Comparison of ENCODE assay signal across 8 mouse cellular contexts in genomic region chr19:6856281-6857002, GRCm38 (mm10). TPM values are rescaled to one million over a fixed set of nuclear protein-coding genes. Genes with fewer than 3 reads are reported as not detected.
A peak's percentile ranks its signal among the peaks of the same experiment; 100 is the strongest.
DNase-seq lines count a peak whose midpoint lies in the region; ATAC-seq lines count a peak whose summit lies in the region.

No protein-coding gene starts in this region.

- H3K27me3 ChIP-seq in midbrain, embryonic 10.5 days (ENCODE audit: low read depth, poor library complexity, severe bottlenecking): peaks cover 55% of the 10 kb centered on the region

- WGBS in midbrain, embryonic 10.5 days: 61% methylated on average over 12 of the region's 12 CpGs

- peaks cover 38% of the 10 kb centered on the region for H3K4me1 ChIP-seq in midbrain, embryonic 10.5 days

- H3K27ac ChIP-seq in midbrain, embryonic 10.5 days (replicated peaks): peak overlapping the region; percentile 77

- H3K4me3 ChIP-seq in midbrain, embryonic 10.5 days: no peak overlapping the region

- peak; percentile 44 for DNase-seq in ovary, postnatal 36 days (ENCODE audit: low spot score)
- no peak for DNase-seq in ovary, postnatal 10 days (ENCODE audit: low spot score)
- peak; percentile 37 for DNase-seq in adrenal gland, postnatal 25 days
- DNase-seq in layer of hippocampus, postnatal 36 days: peak; percentile 59 to 61
- DNase-seq in midbrain, embryonic 10.5 days (ENCODE audit: low spot score): no peak
- DNase-seq in thymus, postnatal 10 days (ENCODE audit: low spot score in 2 of 2): peak; percentile 51 to 67
- no peak for DNase-seq in yolk sac, embryonic 10.5 days (ENCODE audit: low spot score)

- ATAC-seq in frontal cortex, adult (ENCODE audit: low TSS enrichment): peak; percentile 65; the same call in 1 of the 2 replicates

- no peaks in the 10 kb centered on the region for H3K9me3 ChIP-seq in midbrain, embryonic 10.5 days (replicated peaks)

- H3K36me3 ChIP-seq in midbrain, embryonic 10.5 days: no peaks in the 10 kb centered on the region

RNA-seq across cellular contexts. Expression of gene Ccdc88b, which starts 1.6 kb away (rescaled TPM):
- total RNA-seq in adrenal gland, postnatal 25 days (2021): 0.62 and 1.1 TPM in 2 replicates
- total RNA-seq in layer of hippocampus, postnatal 36 days (2021): 1 to 10 TPM; 10.0 TPM
- polyA plus RNA-seq in midbrain, embryonic 10.5 days (2016; fragmentation: Nextera tagmentation; extraction: Ambion mirVana): 0.33 and 0.57 TPM in 2 replicates

RNA-seq across cellular contexts. Expression of gene Rps6ka4, which starts 16.0 kb away (rescaled TPM):
- 25.9 and 38.6 TPM in 2 replicates for total RNA-seq in adrenal gland, postnatal 25 days (2021)
- 10 to 100 TPM; 34.6 to 36.0 TPM for total RNA-seq in layer of hippocampus, postnatal 36 days (2021)
- polyA plus RNA-seq in midbrain, embryonic 10.5 days (2016; fragmentation: Nextera tagmentation; extraction: Ambion mirVana): 5.0 and 7.9 TPM in 2 replicates

RNA-seq across cellular contexts. Expression of gene Trmt112, which starts 53.1 kb away (rescaled TPM):
- 95.2 and 108 TPM in 2 replicates for total RNA-seq in adrenal gland, postnatal 25 days (2021)
- total RNA-seq in layer of hippocampus, postnatal 36 days (2021): 10 to 100 TPM; 46.5 to 48.1 TPM
- polyA plus RNA-seq in midbrain, embryonic 10.5 days (2016; fragmentation: Nextera tagmentation; extraction: Ambion mirVana): 150 and 156 TPM in 2 replicates

RNA-seq across cellular contexts. Expression of gene Prdx5, which starts 53.5 kb away (rescaled TPM):
- 196 and 278 TPM in 2 replicates for total RNA-seq in adrenal gland, postnatal 25 days (2021)
- total RNA-seq in layer of hippocampus, postnatal 36 days (2021): 100 to 1,000 TPM; 368 to 411 TPM
- 169 and 180 TPM in 2 replicates for polyA plus RNA-seq in midbrain, embryonic 10.5 days (2016; fragmentation: Nextera tagmentation; extraction: Ambion mirVana)

Comparison
In these comparisons a context has a peak if more than half of its experiments do, and no peak if none do; other contexts are left out.
1. DNase-seq: peak in ovary, postnatal 36 days (single experiment), adrenal gland, postnatal 25 days (single experiment), layer of hippocampus, postnatal 36 days (2 of 2) and thymus, postnatal 10 days (2 of 2); none in ovary, postnatal 10 days (single experiment), midbrain, embryonic 10.5 days (single experiment) and yolk sac, embryonic 10.5 days (single experiment).